Mouse (Mus musculus) liver, adult 10 weeks (tissue): ENCODE data around the gene Ggta1. TPM values are rescaled to one million over a fixed set of nuclear protein-coding genes. Genes with fewer than 3 reads are reported as not detected.

Experiments
- polyA plus RNA-seq: library from polyadenylated mRNA; stranded (reverse); fragments of 350-450 nt; fragmentation: Illumina TruSeq; extraction: RNeasy Lipid Tissue Mini Kit (QIAGEN cat#74804); gene quantifications from one replicate; pipeline ENCODE4 v1.2.3, GENCODE M21; 2014; ENCODE audit warnings: low read depth, low replicate concordance

Ggta1 gene
- 3.5 TPM for polyA plus RNA-seq

DNA sequence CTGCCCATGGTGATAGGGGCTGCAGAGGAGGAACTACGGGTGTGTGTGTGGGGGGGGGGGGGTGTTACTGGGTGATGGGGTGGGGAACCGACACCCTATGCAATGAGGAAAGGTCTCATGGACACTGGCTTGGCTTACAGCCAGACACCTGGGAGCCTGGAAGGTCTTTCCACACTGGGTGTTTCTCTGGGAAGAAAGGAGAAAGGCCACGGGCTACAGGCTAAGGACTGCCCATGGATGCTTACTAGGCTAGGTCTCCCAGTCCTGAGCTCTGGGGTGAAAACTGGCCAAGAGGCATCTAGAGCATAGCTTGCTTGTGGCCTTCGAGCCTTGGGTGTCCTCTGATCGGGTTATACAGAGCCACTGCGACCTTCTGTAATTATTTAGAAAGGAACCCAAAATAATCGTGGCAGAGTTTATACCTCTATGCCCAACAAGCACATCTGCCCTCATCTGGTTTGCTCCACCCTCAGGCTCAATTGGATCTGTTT lies at the start of gene Ggta1:
TSS of gene Ggta1 (minus strand) at position 441 of the 491 bp plus-strand sequence.

GRCm38 (mm10) chr2:35397096-35397495 lies 65.9 kb downstream of the Ggta1 start, which contains the start of gene 4930402F06Rik:
Gene 4930402F06Rik, minus strand, starts transcription at chr2:35397175.

GRCm38 (mm10) chr2:35367629-35368028 lies 95.4 kb downstream of the Ggta1 start, which contains the start of gene 4930568D16Rik:
Gene 4930568D16Rik, minus strand, starts transcription at chr2:35367729.

Other genes with a start within 250 kb of the Ggta1 start
- gene Gsn, start 206.9 kb downstream of the Ggta1 start, polyA plus RNA-seq, result 1.6 TPM
- 49.1 TPM for gene Stom, start 126.3 kb downstream of the Ggta1 start, polyA plus RNA-seq
- not detected for gene 4930568D16Rik, start 95.5 kb downstream of the Ggta1 start, polyA plus RNA-seq
- gene 4930402F06Rik, start 66.1 kb downstream of the Ggta1 start, polyA plus RNA-seq, result not detected
- 0.79 TPM for gene Dab2ip, start 95.0 kb upstream of the Ggta1 start, polyA plus RNA-seq